Mouse (Mus musculus) activated CD4-positive, CD25-positive, alpha-beta regulatory T cell, adult 4 months (primary cell): ENCODE measurements around the gene Nap1l3. TPM values are rescaled to one million over a fixed set of nuclear protein-coding genes. Genes with fewer than 3 reads are reported as not detected.

Source experiments
- ATAC-seq: one replicate; pipeline ENCODE4 v1.8.0; 2017
- polyA plus RNA-seq, 2 experiments: library from polyadenylated mRNA; unstranded; fragments of 100-300 nt; shearing (Covaris generic); gene quantifications; one replicate each; pipeline ENCODE4 v1.2.1; 2017

Gene Nap1l3
- polyA plus RNA-seq, result under 1 TPM in 1 of 2 experiments, not detected in 1; 0.22 TPM

GRCm38 (mm10) chrX:122396781-122397581, at the start of gene Nap1l3:
TSS of gene Nap1l3 (minus strand) at chrX:122397401.
- peak; percentile 69 for ATAC-seq

- no peak for ATAC-seq
These were observed 451 bp upstream of the Nap1l3 start for GRCm38 (mm10) chrX:122397652-122398051.
